Mouse (Mus musculus): ENCODE results near the gene Atg7. TPM values are rescaled to one million over a fixed set of nuclear protein-coding genes. Genes with fewer than 3 reads are reported as not detected.
A peak's percentile ranks its signal among the peaks of the same experiment; 100 is the strongest.
"Not testable (repeated sequence)": the region's sequence is repeated elsewhere in the genome, so short reads cannot be mapped to it uniquely, and the experiment has no call there.

The Atg7 gene
- 10 to 100 TPM; 26.0 to 26.4 TPM for total RNA-seq (2021)

DNA sequence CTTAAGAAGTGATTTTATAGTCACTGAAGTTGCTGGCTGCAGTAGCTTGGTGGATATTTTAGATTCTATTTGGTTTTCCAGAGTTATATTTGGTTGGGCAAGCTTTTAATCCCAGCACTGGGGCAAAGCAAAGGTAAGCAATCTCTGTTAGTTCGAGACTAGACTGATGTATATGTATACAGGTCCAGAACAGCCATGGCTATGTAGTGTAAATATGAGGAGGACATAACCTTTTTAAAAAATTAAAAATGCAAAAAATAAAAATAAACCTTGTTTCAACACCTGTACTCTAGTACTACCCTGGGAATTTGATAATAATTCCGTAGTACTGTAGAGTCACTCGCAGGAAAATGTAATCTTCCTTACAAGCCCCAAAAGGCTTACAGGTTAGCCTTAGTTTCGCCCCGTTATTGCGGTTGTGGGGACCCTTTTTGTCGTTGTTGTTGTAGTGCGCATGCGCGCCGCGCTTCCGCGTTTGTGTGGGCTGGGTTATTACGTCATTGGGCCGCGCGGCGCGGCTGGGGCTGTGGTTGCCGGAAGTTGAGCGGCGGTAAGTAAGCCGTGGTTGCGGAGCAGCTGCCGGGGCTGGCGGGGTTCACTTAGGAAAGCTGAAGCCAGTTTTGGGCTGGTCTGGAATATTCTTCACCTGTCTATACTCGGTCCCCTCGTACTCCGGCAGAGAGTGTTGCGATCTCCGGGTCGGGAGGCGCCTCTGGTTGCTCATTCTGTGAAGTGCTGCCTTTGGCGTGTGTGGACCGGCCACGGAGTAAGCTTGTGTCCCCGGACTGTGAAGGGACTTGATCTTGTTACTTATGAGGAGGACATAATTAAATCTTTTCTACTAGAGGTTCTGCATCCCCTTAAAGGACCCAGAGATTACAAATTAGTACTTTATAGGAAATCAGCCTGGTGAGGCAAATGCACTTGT is at the start of gene Atg7:
Atg7 (plus strand) TSS at position 497 of the 928 bp plus-strand sequence.
- peak; percentile 93 for DNase-seq (ENCODE audit: low spot score in 2 of 2)
- intact Hi-C loops (cut with DNase I) = no loop called here

- DNase-seq (ENCODE audit: low spot score in 2 of 2) = peak; percentile 73 to 80
- intact Hi-C loops (cut with DNase I) = not testable (repeated sequence)
These were observed 28.8 kb upstream of the Atg7 start for GRCm38 (mm10) chr6:114614076-114614475.

GRCm38 (mm10) chr6:114633886-114634285 is 9.0 kb upstream of the Atg7 start:
- intact Hi-C loops (cut with DNase I); DNase-seq (ENCODE audit: low spot score in 2 of 2): not testable (repeated sequence)

DNA sequence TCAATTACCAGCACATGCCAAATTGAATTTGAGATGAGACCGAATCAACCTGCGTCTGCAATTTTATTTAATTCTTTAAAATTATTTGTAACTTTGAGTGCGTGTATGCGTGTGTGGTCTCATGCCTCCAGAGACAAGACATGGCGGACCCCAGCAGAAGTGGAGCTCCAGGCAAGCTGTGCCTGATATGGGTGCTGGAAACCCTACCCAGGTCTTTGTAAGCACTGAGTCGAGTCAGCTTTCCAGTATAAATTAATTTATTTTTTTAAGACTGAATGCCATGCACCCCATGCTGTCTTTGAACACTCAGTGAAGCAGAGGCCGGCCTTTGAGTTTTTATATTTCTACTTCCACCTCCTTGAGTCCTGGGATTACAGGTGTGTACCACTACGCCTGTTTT is 819 bp downstream of the Atg7 start:
- DNase-seq (ENCODE audit: low spot score in 2 of 2) = no peak
- intact Hi-C loops (cut with DNase I) = no loop called here

GRCm38 (mm10) chr6:114644531-114644930 is 1.6 kb downstream of the Atg7 start:
- intact Hi-C loops (cut with DNase I) = no loop called here

GRCm38 (mm10) chr6:114646201-114646600 is 3.3 kb downstream of the Atg7 start:
- intact Hi-C loops (cut with DNase I) = no loop called here
- no peak for DNase-seq (ENCODE audit: low spot score in 2 of 2)

More at GRCm38 (mm10) chr6:114644531-114644930, 1.6 kb downstream of the Atg7 start:
- no peak for DNase-seq (ENCODE audit: low spot score in 2 of 2)

DNA sequence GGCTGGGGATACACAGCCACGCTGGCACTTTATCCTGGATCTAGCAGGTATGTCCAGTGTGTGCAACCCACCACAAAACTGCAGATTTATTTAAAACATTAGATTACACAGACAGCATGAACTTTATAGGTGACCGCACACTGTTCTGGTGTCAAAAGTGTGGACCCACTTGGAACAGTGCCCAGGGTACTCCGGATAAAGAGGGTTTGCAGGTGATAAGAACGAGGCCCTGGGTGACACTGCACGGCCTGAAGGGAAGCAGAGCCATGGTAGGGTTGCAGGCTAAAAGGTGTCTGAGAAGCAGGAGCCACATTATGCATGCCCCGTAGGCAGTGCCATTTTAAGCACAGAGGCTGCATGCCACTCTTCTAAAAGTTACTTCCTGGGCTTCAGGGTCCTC is 4.1 kb downstream of the Atg7 start:
- intact Hi-C loops (cut with DNase I) = no loop called here
- no peak for DNase-seq (ENCODE audit: low spot score in 2 of 2)

DNA sequence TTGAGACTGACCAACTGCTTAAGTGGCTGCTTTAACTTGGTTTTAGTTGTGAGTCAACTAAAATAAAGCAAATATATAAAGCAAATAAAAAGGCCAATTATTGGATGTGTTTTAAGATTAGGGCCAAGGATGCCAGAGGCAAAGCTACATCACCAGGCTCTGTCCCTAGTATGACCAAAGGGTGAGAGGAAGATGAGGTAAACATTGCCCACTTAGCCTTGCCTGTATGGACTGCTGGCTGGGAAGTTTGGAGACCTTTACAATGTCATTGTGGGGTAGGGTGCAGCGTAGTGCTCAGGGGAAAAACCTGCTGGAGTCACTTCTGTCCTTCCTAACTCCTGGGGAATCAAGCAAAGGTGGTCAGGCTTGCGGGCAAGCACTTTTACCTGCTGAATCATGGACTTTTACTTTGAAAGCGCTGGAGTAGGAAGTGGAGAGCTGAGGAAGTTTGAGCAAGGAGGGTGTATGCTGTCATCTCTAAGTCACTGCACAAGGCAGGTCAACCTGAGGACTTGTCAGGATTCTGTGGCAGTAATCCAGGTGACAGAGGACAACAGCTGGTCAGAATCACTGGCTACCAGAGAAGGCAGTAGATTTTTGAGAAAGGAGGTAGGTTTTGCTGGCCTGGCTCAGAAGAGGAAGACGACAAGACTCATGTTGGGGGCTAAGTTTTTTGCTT is 5.6 kb downstream of the Atg7 start:
- intact Hi-C loops (cut with DNase I) = no loop called here
- no peak for DNase-seq (ENCODE audit: low spot score in 2 of 2)

- DNase-seq (ENCODE audit: low spot score in 2 of 2) = no peak
- intact Hi-C loops (cut with DNase I) = no loop called here
These were observed 9.3 kb downstream of the Atg7 start for GRCm38 (mm10) chr6:114652209-114652608.

- intact Hi-C loops (cut with DNase I) = no loop called here
These were observed 14.1 kb downstream of the Atg7 start for GRCm38 (mm10) chr6:114656826-114657600.

GRCm38 (mm10) chr6:114657807-114658206 is 14.9 kb downstream of the Atg7 start:
- intact Hi-C loops (cut with DNase I) = no loop called here

More at GRCm38 (mm10) chr6:114656826-114657600, 14.1 kb downstream of the Atg7 start:
- DNase-seq (ENCODE audit: low spot score in 2 of 2) = no peak

GRCm38 (mm10) chr6:114659278-114659991 is 16.5 kb downstream of the Atg7 start:
- intact Hi-C loops (cut with DNase I) = no loop called here
- DNase-seq (ENCODE audit: low spot score in 2 of 2) = no peak

More at GRCm38 (mm10) chr6:114657807-114658206, 14.9 kb downstream of the Atg7 start:
- no peak for DNase-seq (ENCODE audit: low spot score in 2 of 2)

DNA sequence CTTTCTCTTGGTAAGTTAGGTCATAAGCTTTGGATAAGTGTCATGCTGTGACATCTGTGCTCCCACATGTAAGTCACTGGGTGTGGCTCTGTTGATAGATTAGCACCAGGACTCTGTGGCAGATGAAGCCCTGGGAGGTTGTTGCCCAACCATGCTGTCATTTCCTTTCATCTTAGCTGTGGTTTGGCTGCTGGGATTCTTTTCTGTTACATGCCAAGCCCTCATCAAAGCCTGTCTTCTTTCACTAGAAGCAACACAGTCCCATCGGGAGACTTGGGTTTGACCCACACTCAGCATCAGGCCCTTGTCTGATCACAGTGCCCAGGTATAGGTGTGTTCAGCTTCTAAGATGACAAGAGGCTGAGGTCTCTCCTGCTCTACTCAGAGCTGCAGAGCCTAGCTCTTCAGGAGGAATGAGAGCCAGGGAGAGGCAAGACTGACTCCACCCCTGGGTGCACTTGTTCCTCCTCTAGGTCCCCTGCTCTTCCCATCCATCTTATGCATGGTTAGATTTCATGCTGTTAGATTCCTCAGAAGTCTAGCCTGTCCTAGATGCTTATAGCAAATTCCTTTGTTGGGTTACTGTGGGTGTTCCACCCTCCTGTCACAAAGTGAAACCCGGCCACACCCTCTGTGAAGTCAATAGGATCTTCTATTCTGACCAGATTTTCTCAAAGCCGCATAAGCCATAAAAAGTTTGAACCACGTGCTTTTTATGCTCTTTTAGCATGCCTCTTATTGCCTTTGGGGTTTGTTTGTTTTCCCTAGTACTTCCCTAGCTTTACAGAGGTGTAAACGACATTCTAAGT is 17.3 kb downstream of the Atg7 start:
- intact Hi-C loops (cut with DNase I) = no loop called here
- DNase-seq (ENCODE audit: low spot score in 2 of 2) = no peak

GRCm38 (mm10) chr6:114663707-114664106 is 20.8 kb downstream of the Atg7 start:
- DNase-seq (ENCODE audit: low spot score in 2 of 2) = peak in 1 of 2 experiments; percentile 14
- intact Hi-C loops (cut with DNase I) = no loop called here

GRCm38 (mm10) chr6:114664716-114665115 is 21.8 kb downstream of the Atg7 start:
- no peak for DNase-seq (ENCODE audit: low spot score in 2 of 2)
- intact Hi-C loops (cut with DNase I) = no loop called here

DNA sequence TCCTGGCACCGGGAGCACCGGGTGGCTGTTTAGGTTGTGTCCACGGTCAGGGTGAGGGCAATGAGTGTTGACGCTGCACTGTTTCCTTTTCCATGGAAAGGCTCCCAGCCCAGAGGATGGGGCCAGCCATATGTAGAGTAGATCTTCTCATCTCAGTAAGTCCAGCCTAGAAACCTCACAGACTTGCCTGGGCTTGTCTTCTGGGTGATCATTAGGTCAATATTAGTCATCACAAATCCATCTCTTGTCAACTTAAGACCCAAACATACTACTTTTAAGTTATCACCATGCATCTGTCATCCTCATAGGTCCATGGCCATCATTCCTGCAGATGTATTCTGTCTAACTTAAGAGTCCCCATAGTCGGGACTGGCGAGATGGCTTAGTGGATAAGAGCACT is 24.6 kb downstream of the Atg7 start:
- intact Hi-C loops (cut with DNase I) = no loop called here
- DNase-seq (ENCODE audit: low spot score in 2 of 2) = no peak

DNA sequence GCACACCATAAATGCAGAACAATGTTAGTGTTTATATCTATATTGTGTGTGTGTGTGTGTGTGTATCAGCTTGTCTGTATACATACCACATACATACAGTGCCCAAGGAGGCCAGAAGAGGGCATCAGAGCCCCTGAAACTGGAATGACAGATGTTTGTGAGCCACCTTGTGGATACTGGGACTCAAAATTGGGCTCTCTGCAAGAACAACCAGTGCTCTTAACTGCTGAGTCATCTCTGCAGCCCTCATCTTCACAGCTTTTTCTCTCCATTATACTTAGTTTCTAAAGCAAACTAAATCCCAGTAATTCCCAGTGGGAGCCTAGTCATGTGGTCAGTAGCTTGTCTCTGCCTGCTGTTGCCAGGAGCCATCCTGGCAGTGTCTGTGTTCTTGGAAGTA is 31.9 kb downstream of the Atg7 start:
- intact Hi-C loops (cut with DNase I) = no loop called here
- DNase-seq (ENCODE audit: low spot score in 2 of 2) = no peak

DNA sequence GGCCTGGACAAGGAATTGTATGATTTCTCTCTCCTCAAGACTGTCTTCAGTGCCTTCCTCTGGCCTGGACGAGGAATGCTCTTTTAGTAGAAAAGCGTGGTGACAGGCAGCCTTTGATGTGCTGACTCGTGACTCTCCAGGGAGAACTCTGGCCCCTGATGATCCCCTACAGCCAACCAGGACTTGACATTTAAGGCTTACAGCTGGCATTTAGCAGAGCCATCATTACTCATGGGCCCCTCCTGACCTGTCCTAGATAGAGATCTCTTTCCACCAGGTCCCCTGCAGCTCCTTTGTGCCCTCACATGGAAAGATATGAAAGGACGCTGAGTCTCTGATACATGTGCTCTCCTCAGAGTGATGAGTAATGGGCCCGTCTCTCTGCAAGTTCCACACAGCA is 33.2 kb downstream of the Atg7 start:
- no peak for DNase-seq (ENCODE audit: low spot score in 2 of 2)
- intact Hi-C loops (cut with DNase I) = no loop called here
